Mouse (Mus musculus) C2C12 (cell line): ENCODE measurements around the gene Rpl26. TPM values are rescaled to one million over a fixed set of nuclear protein-coding genes. Genes with fewer than 3 reads are reported as not detected.
A peak's percentile ranks its signal among the peaks of the same experiment; 100 is the strongest.

Source experiments
- H3K27me3 ChIP-seq: one replicate; pipeline ENCODE4 v1.6.1; 2011; ENCODE audit not compliant: control insufficient read depth, insufficient read depth, insufficient read length
- H3K36me3 ChIP-seq: one replicate; pipeline ENCODE4 v1.6.1; 2011; ENCODE audit not compliant: control insufficient read depth, insufficient read depth
- H3K4me3 ChIP-seq: one replicate; pipeline ENCODE4 v1.5.1; 2011; ENCODE audit warnings: mild to moderate bottlenecking, control low read depth; ENCODE audit not compliant: poor library complexity, insufficient read depth, severe bottlenecking
- H3K79me2 ChIP-seq: one replicate; pipeline ENCODE4 v1.6.1; 2011; ENCODE audit not compliant: control insufficient read depth, insufficient read depth
- H3K79me3 ChIP-seq: one replicate; pipeline ENCODE4 v1.6.1; 2011; ENCODE audit warnings: low read depth, control low read depth
- H3ac ChIP-seq: one replicate; pipeline ENCODE3; 2011; ENCODE audit warnings: low read depth; ENCODE audit not compliant: control insufficient read depth, insufficient read length
- CEBPB ChIP-seq: IDR thresholded peaks from one replicate; pipeline ENCODE4 v1.6.1; 2011; ENCODE audit warnings: low read depth, mild to moderate bottlenecking, control low read depth, moderate library complexity
- CTCF ChIP-seq: IDR thresholded peaks from one replicate; pipeline ENCODE4 v1.5.1; 2011; ENCODE audit not compliant: control insufficient read depth, insufficient read depth, insufficient read length
- FOSL1 ChIP-seq: IDR thresholded peaks from one replicate; pipeline ENCODE4 v1.8.0; 2011; ENCODE audit warnings: mild to moderate bottlenecking, low read length; ENCODE audit not compliant: poor library complexity, insufficient read depth, severe bottlenecking
- MAX ChIP-seq: IDR thresholded peaks from one replicate; pipeline ENCODE4 v1.6.1; 2011; ENCODE audit warnings: mild to moderate bottlenecking, control low read depth
- MYOD1 ChIP-seq: IDR thresholded peaks from one replicate; pipeline ENCODE4 v1.6.1; 2011; ENCODE audit warnings: low read depth; ENCODE audit not compliant: control insufficient read depth, insufficient read length
- MYOG ChIP-seq: IDR thresholded peaks from one replicate; pipeline ENCODE4 v1.6.1; 2011; ENCODE audit not compliant: control insufficient read depth, insufficient read length; ENCODE audit errors: extremely low read depth
- USF1 ChIP-seq: IDR thresholded peaks from one replicate; pipeline ENCODE4 v1.6.1; 2011; ENCODE audit warnings: low read depth, mild to moderate bottlenecking, control low read depth, moderate library complexity
- polyA plus RNA-seq: library from polyadenylated mRNA; unstranded; fragments of >200 nt; fragmentation: generic; extraction: Trizol; gene quantifications from one replicate; pipeline ENCODE4 v1.2.1, GENCODE M21; 2012; ENCODE audit warnings: missing spikeins

Gene Rpl26
- polyA plus RNA-seq, 1 experiment = 625 TPM

GRCm38 (mm10) chr11:68954408-68954807 lies 53.0 kb downstream of the Rpl26 start:
- H3ac ChIP-seq = peak overlapping the region; percentile 18
- no peaks in the 10 kb centered on the region for H3K79me3 ChIP-seq
- no peaks in the 10 kb centered on the region for H3K79me2 ChIP-seq
- H3K36me3 ChIP-seq = no peaks in the 10 kb centered on the region
- H3K27me3 ChIP-seq = no peaks in the 10 kb centered on the region
- no peak for TF ChIP-seq MYOG
- no peak for TF ChIP-seq CTCF
- TF ChIP-seq MAX = no peak
- no peak for TF ChIP-seq CEBPB
- TF ChIP-seq MYOD1 = no peak
- TF ChIP-seq FOSL1 = no peak
- no peak for TF ChIP-seq USF1
- H3K4me3 ChIP-seq = no peak overlapping the region

- Histone ChIP-seq H3K36me3 (no peaks in the 10 kb centered on the region), H3K79me2 (no peaks in the 10 kb centered on the region), H3K4me3 (no peak overlapping the region), H3K27me3 (no peaks in the 10 kb centered on the region), H3K79me3 (no peaks in the 10 kb centered on the region), H3ac (no peak overlapping the region)
- TF ChIP-seq CTCF = no peak
- no peak for TF ChIP-seq CEBPB
- no peak for TF ChIP-seq USF1
- TF ChIP-seq MYOG = no peak
- TF ChIP-seq MAX = no peak
- no peak for TF ChIP-seq MYOD1
- TF ChIP-seq FOSL1 = no peak
These were observed 54.1 kb downstream of the Rpl26 start for GRCm38 (mm10) chr11:68955473-68955872.

DNA sequence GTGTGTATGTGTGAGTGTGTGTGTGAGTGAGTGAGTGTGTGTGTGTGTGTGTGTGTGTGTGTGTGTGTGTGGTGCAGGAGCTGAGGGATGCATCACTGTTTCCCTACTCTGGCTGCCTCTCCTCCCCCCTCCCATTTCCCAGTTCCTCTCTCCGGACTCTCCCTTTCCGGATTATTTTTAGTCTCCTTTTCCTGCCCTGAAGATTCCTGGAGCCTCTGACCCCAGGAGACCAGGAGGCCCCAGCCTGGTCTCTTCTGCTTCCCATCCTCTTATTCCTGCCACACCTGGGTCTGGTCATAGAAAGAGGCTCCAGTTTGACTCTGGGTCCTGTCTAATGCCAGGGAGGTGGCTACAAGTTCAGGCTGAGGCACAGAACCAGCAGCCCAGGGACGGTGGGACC lies 54.7 kb downstream of the Rpl26 start:
- no peak for TF ChIP-seq MAX
- TF ChIP-seq MYOG = no peak
- TF ChIP-seq MYOD1 = no peak
- TF ChIP-seq CEBPB = no peak
- no peak for TF ChIP-seq CTCF
- TF ChIP-seq USF1 = no peak
- no peak for TF ChIP-seq FOSL1
- Histone ChIP-seq H3K4me3 (no peak overlapping the region), H3K36me3 (no peaks in the 10 kb centered on the region), H3K27me3 (no peaks in the 10 kb centered on the region), H3K79me3 (no peaks in the 10 kb centered on the region), H3K79me2 (no peaks in the 10 kb centered on the region), H3ac (no peak overlapping the region)

Other genes starting within 250 kb of the Rpl26 start
- 40.0 TPM for gene Myh10, start 210.0 kb upstream of the Rpl26 start, polyA plus RNA-seq
- gene Ndel1, start 29.7 kb upstream of the Rpl26 start, polyA plus RNA-seq = 27.9 TPM
- not detected for gene Rnf222, start 13.0 kb upstream of the Rpl26 start, polyA plus RNA-seq
- not detected for gene Odf4, start 25.5 kb downstream of the Rpl26 start, polyA plus RNA-seq
- 0.25 TPM for gene Arhgef15, start 55.9 kb downstream of the Rpl26 start, polyA plus RNA-seq
- 0.88 TPM for gene Slc25a35, start 66.5 kb downstream of the Rpl26 start, polyA plus RNA-seq
- 76.2 TPM for gene Rangrf, start 73.6 kb downstream of the Rpl26 start, polyA plus RNA-seq
- 22.2 TPM for gene Pfas, start 106.9 kb downstream of the Rpl26 start, polyA plus RNA-seq
- 35.0 TPM for gene Ctc1, start 114.3 kb downstream of the Rpl26 start, polyA plus RNA-seq
- 76.6 TPM for gene Aurkb, start 144.1 kb downstream of the Rpl26 start, polyA plus RNA-seq
- 14.3 TPM for gene Borcs6, start 158.1 kb downstream of the Rpl26 start, polyA plus RNA-seq
- gene Tmem107, start 169.2 kb downstream of the Rpl26 start, polyA plus RNA-seq = 41.9 TPM
- 20.9 TPM for gene Vamp2, start 186.9 kb downstream of the Rpl26 start, polyA plus RNA-seq
- 4.5 TPM for gene Per1, start 193.6 kb downstream of the Rpl26 start, polyA plus RNA-seq
- 0.06 TPM for gene Hes7, start 218.8 kb downstream of the Rpl26 start, polyA plus RNA-seq
- 0.21 TPM for gene 9130213A22Rik, start 221.0 kb downstream of the Rpl26 start, polyA plus RNA-seq
- gene Aloxe3, start 224.3 kb downstream of the Rpl26 start, polyA plus RNA-seq = 0.14 TPM